Mouse (Mus musculus): ENCODE results near the gene Fance.

The Fance gene

DNA sequence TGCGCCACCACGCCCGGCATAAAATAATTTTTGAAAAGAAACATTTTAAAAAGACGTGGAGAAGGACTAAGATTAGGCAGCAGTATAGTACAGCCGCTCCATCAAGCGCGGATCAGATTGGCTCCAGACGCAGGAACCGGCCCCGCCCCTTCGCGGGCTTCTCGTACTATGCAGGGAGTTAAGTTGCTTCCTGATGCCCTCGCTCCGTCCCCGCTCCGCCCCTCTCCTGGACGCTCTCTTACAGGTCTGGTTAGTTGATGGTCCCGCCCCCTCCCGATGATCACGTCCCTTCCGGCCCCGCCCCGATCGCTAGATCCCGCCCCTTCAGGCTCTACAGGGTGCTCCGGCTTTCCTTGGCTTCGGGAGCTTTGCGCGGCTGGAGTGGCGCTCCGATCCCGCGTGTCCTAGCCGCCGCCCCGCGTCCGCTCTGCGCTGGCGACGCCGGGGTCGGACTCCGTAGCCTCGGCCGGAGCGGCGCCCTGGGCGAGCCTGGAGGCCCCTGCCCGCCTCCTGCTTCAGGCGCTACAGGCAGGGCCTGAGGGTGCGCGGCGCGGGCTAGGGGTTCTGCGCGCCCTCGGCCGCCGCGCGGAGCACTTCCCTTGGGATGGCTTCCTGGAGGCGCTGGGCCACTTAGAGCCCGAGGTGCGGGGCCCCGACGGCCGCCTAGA is at the start of gene Fance:
Gene Fance, plus strand, starts transcription at position 308 of the 668 bp plus-strand sequence.
- in situ Hi-C loops (cut with MboI; ENCODE audit: low sequenced_read_pairs), result no loop called here

- in situ Hi-C loops (cut with MboI; ENCODE audit: low sequenced_read_pairs), result no loop called here
These were observed 46.1 kb upstream of the Fance start for GRCm38 (mm10) chr17:28267251-28267650.

DNA sequence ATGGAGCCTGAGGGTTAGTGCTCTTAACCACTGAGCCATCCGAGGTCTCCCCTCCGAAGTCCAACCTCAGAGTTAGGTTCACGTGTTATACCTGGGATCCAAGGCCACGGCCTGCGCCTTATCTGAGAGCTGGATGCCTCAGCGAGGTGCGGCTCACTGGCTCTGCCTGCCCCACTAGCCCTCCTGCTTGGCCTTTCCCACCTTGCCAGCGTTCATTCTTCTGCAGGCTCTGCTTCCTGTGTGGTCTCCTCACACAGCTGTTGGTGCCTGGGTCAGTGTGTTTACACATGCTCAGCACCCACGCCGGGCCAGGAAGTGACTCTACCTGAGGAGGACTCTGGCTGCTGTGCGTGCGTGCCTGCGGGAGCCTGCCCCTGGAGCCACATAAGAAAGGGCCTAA is 43.2 kb upstream of the Fance start:
- in situ Hi-C loops (cut with MboI; ENCODE audit: low sequenced_read_pairs), result no loop called here

DNA sequence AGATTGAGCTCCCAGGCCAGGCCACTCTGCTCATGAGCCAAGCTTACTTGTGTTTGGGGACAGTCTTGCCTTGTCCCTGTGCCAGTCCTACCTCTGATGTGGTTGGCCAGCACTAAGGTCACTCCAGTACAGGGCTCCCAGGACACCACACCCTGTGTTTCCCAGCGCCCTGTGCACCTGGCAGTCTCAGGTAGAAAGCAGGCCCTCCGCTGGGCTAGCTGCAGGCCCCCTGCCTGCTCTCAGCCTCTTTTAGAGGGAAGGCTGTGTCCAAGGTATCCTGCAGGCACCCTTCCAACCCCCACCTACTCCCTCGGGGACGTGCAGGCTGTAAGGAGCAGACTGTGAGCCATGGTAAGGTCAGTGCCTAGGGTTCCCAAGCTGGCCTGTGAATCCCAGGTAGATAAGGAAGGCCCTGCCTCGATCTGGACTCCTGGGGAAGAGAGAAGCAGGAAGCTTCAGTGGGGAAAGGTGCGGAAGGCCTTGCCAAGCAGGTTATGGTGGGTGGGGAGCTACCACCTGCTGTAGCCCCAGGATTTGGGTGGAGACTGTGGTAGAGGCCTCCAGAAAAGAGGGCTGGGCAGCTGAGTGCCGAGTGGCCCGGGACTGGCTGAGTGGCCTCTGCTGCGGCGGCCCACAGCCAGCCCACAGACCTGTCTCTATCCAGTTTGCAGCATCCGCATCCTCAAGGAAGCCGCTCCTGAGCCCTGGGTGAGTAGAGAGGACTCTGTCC is 41.6 kb upstream of the Fance start:
- in situ Hi-C loops (cut with MboI; ENCODE audit: low sequenced_read_pairs), result no loop called here

- in situ Hi-C loops (cut with MboI; ENCODE audit: low sequenced_read_pairs), result no loop called here
These were observed 41.0 kb upstream of the Fance start for GRCm38 (mm10) chr17:28272281-28272680.

GRCm38 (mm10) chr17:28272837-28273236 is 40.5 kb upstream of the Fance start:
- in situ Hi-C loops (cut with MboI; ENCODE audit: low sequenced_read_pairs), result no loop called here

DNA sequence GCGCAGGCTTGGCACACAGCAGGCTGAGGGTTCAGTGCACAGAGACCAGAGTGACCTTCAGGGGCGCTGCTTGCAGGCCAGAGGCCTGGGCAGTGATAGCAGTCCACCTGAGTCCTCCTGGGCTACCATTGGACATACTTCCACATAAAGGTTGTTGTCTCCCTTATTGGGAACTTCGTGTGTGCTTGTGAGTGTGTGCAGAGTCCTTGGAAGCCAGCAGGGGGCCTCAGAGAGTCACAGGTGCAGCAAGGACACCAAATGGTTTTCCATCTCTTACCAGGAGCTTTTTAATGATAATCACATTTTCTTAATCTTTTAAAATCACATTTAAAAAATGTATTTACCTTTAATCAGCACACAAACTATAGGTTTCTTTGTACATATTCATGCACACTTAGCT is 38.6 kb upstream of the Fance start:
- in situ Hi-C loops (cut with MboI; ENCODE audit: low sequenced_read_pairs), result no loop called here

- in situ Hi-C loops (cut with MboI; ENCODE audit: low sequenced_read_pairs), result no loop called here
These were observed 36.1 kb upstream of the Fance start for GRCm38 (mm10) chr17:28277226-28277625.

- in situ Hi-C loops (cut with MboI; ENCODE audit: low sequenced_read_pairs), result no loop called here
These were observed 35.6 kb upstream of the Fance start for GRCm38 (mm10) chr17:28277721-28278120.

DNA sequence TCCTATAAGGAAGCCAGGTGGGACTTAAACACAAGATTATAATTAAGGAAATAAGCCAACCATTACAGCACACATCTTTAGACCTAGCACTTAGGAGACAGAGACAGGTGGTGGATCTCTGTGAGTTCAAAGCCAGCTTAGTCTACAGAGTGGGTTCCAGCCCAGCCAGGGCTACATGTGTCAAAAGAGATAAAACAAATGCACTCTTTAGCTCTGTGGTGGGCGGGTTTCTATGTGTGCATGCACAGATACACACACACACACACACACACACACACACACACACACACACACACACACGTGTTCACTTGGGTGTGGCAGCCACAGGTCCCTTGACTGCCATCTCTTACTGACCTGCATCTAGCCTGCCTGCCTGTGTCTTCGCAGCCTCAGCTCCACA is 35.2 kb upstream of the Fance start:
- in situ Hi-C loops (cut with MboI; ENCODE audit: low sequenced_read_pairs), result no loop called here

DNA sequence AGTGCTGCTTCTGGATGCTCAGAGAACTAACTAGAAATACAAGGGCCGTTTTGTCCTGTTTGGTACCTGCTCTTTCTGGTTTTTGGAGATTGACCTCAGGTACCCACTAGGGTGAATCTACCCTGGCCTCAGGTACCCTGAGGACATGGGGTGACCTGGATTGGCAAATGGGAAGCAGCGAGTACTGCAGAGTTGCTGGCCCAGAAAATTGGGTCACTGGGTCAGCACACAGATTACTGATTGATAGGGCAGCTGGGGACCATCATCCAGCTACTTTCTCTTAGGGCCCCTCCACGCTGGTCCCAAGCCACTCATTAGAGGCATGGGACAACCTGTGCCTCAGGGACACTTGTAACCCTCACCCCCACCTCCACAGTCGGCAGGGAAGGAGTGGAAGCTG is 34.1 kb upstream of the Fance start:
- in situ Hi-C loops (cut with MboI; ENCODE audit: low sequenced_read_pairs), result no loop called here

DNA sequence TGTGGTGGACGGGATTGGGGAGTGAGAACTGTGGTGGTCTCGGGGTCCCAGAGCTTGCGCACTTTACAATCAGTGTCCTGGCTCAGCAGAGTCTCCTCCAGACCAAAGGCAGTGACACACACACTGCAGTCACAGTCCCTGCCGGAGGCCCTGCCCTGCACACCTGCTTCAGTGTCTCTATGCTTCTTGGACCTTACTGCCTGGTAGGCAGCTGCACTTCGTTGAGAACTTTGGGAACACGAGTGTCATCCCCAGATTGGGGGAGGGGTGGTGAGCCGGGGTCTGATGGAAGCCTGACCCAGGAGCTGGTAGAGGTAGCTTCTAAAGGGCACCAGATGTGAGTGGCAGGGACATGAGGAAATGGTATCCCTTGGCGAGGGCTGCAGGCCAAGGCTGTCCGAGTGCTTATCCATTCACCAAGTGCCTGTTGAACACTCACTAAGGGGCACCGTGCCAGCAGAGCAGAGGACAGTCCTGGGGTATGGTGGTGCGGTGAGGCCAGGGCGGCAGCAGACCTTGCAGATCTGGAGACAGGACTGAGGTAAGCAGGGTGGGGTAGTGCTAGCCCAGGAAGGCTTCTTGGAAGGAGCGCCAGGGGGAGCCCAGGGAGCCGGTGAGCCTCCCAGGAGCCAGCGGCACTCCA is 33.4 kb upstream of the Fance start:
- in situ Hi-C loops (cut with MboI; ENCODE audit: low sequenced_read_pairs), result no loop called here

GRCm38 (mm10) chr17:28280423-28280800 is 32.9 kb upstream of the Fance start:
- in situ Hi-C loops (cut with MboI; ENCODE audit: low sequenced_read_pairs), result no loop called here

DNA sequence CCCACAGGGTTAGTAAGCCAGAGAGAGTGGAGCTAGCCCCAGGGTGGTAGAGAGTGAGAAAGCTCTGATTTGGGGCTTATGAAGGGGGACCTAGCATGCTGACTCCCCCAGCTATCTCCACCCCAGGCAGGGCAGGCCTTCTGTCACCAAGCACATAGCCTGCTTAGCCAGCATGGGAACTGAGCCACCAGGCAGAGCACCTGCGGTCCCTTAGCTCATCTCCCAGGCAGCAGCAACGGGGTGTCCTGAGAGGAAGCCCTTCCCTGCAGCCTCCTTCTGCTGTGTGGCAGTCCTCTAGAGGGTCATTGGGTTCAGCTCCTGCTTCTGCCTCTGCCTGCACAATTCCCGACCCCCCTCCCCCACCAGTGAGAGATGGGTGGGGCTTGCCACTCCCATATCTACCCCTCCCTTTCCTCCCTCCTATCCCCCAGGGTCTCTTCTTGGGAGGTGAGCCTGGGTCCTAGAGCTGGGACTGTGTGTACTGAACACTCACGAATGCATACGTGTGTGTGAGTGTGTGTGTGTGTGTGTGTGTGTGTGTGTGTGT is 32.4 kb upstream of the Fance start:
- in situ Hi-C loops (cut with MboI; ENCODE audit: low sequenced_read_pairs), result no loop called here

DNA sequence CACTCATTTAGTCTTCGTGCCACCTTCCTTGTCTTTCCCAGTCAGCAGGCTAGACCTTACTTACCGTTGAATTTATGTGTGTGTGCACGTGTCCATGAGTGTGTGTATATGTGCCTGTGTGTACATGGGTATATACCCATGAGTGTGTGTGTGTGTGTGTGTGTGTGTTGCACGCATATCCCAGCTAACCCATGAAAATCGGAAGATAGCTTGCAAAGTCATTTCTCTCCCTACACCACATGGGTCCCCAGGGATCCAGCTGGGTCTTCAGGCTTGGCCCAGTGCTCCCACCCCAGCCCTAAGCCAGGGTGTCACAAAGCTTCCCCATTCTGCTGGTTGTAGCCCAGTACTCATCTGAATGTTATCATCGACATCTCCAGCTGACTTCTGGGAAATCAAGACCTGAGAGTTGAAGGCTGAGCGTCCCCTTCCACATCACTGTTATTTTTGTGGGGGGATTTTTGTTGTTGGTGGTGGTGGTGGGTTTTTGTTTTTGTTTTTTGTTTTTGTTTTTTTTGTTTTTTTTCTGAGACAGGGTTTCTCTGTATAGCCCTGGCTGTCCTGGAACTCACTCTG is 31.4 kb upstream of the Fance start:
- in situ Hi-C loops (cut with MboI; ENCODE audit: low sequenced_read_pairs), result no loop called here

DNA sequence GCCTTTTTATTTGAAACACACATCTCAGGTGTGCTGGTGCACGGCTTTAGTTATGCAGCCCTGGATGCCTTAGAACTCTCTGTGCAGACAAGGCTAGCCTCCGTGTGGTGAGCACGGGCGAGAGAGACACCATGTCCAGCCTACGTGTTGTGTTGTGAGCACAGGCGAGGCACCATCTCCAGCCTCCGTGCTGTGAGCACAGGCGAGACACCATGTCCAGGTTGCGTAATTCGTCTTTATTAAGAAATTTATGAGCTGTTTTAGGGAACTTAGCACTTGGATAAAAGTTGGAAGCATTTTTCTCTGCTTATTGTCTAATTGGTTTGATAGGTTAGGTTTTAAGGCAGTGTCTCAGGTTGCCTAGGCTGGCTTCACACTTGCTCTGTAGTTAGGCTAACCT is 30.1 kb upstream of the Fance start:
- in situ Hi-C loops (cut with MboI; ENCODE audit: low sequenced_read_pairs), result no loop called here

- in situ Hi-C loops (cut with MboI; ENCODE audit: low sequenced_read_pairs), result no loop called here
These were observed 27.2 kb upstream of the Fance start for GRCm38 (mm10) chr17:28286133-28286532.

DNA sequence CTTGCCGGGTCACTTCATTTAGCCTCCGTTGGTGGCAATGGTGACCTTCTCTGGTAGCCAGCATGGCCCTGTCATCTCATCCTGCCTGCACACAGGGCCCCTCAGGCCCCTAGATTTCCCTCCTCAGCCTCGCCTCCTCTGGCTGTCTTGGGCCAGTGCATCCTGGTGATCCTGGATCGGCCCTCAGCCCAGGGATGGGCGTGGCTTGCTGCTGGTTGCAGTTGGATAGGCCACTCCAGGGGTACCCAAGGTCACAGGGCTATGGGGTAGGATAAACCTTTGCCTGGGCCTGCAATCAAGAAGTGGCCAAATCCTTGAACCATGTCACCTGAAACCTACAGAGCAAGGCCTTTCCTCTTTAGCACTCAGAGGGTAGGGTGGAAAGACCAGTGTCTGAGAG is 26.4 kb upstream of the Fance start:
- in situ Hi-C loops (cut with MboI; ENCODE audit: low sequenced_read_pairs), result no loop called here

DNA sequence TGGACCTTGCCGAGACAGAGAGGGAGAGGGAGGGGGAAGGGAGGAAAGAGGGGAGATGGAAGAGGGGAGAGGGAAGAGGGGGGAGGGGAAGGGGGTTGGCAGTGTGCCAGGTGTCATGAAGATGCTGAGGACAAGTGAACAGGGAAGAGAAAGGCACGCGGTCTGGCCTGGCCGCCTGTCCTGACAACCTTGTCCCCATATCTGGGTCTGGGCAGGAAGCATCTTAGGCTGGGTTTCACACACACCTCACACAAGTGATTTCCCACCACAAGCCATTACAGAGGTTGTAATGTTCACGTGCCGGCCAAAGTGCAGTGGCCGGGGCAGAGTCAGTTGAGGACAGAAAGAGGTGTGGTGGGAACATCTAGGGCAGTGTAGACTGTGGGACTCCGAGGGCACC is 25.7 kb upstream of the Fance start:
- in situ Hi-C loops (cut with MboI; ENCODE audit: low sequenced_read_pairs), result no loop called here

DNA sequence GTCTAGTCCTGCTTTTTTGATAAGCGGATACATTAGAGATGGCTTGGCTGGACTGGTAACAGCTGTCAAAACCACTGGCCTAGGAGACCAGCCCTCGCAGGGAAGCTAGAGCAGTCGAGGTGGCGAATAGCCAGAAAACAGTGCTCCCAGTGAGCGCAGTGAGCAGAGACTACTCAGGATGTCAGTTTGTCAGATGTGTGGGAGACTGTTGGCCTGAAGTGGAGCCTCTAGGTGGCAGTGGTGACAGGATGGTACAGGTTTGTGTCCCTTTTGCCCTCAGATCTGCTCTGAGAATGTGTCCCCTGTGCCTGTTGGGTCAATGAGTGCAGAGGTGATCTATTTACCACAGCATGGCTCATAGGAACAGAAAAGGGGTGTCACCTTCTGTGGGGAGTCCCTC is 25.3 kb upstream of the Fance start:
- in situ Hi-C loops (cut with MboI; ENCODE audit: low sequenced_read_pairs), result no loop called here

GRCm38 (mm10) chr17:28290262-28290661 is 23.1 kb upstream of the Fance start:
- in situ Hi-C loops (cut with MboI; ENCODE audit: low sequenced_read_pairs), result no loop called here

DNA sequence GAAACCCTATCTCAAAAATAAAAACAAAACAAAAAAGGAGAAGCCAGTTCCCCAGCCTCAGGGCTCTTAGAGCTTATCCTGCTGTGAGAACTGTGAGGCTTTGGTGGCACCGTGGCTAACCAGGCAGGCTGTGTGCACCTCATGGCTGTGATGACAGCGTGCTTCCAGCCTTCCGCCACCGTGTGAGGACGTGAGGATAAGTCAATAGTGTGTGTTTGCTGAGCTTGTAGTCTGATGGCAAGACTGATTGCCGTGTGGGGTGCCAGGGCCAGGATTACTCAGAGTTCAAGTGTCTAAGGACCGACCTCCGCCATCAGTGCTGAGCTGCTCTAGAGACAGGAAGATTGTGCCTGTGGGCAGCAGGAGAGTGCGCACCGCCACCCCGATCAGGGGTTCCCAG is 22.6 kb upstream of the Fance start:
- in situ Hi-C loops (cut with MboI; ENCODE audit: low sequenced_read_pairs), result no loop called here
